42 mouse cellular contexts compared by ENCODE assay signal in genomic region chr2:153848389-153848788, GRCm38 (mm10). TPM values are rescaled to one million over a fixed set of nuclear protein-coding genes. Genes with fewer than 3 reads are reported as not detected.
"Had no signal": no experiment of that assay in that cellular context is flagged by ENCODE, and none has a peak within 500 bp of the region (broad histone marks: within the 10 kb centered on the region; RNA-seq: fewer than 3 reads in every experiment).

No protein-coding gene starts in this region.

- H3K36me3 ChIP-seq: heart, embryonic 13.5 days; heart, embryonic 15.5 days; hindbrain, embryonic 13.5 days; hindbrain, embryonic 15.5 days; kidney, embryonic 15.5 days; limb, embryonic 10.5 days; limb, embryonic 12.5 days; liver, embryonic 13.5 days; liver, embryonic 15.5 days had no signal

- ATAC-seq: hindbrain, postnatal 0 days; intestine, embryonic 16.5 days had no signal

- DNase-seq: gastrocnemius, postnatal 14 days; gastrocnemius, postnatal 36 days; heart, adult 18-20 months; heart, postnatal 14 days; heart, postnatal 36 days; kidney, adult 11 months; kidney, adult 2 months; kidney, adult 9 months; kidney, postnatal 14 days; kidney, postnatal 36 days; layer of hippocampus, adult 9-11 months; layer of hippocampus, postnatal 36 days; liver; liver, embryonic 13.5 days had no signal

- H3K27ac ChIP-seq: heart, embryonic 13.5 days; heart, embryonic 15.5 days; hindbrain, embryonic 13.5 days; hindbrain, embryonic 15.5 days; hindbrain, postnatal 0 days; kidney, embryonic 15.5 days; kidney, postnatal 0 days; limb, embryonic 10.5 days; limb, embryonic 12.5 days; liver, embryonic 13.5 days; liver, embryonic 15.5 days had no signal

- H3K4me1 ChIP-seq: heart, embryonic 13.5 days; heart, embryonic 15.5 days; hindbrain, embryonic 13.5 days; hindbrain, embryonic 15.5 days; kidney, embryonic 15.5 days; limb, embryonic 12.5 days; liver, embryonic 13.5 days; liver, embryonic 15.5 days had no signal

- H3K9me3 ChIP-seq: heart, embryonic 13.5 days; heart, embryonic 15.5 days; hindbrain, embryonic 13.5 days; hindbrain, embryonic 15.5 days; kidney, embryonic 15.5 days; limb, embryonic 10.5 days; limb, embryonic 12.5 days; liver, embryonic 13.5 days; liver, embryonic 15.5 days had no signal

- H3K27me3 ChIP-seq: heart, embryonic 13.5 days; heart, embryonic 15.5 days; hindbrain, embryonic 13.5 days; hindbrain, embryonic 15.5 days; kidney, embryonic 15.5 days; limb, embryonic 12.5 days; liver, embryonic 13.5 days; liver, embryonic 15.5 days had no signal

- H3K4me2 ChIP-seq: heart, embryonic 11.5 days; heart, embryonic 13.5 days; heart, embryonic 15.5 days; hindbrain, embryonic 13.5 days; hindbrain, embryonic 15.5 days; kidney, embryonic 15.5 days; limb, embryonic 12.5 days; liver, embryonic 11.5 days; liver, embryonic 13.5 days; liver, embryonic 15.5 days had no signal

- H3K9ac ChIP-seq: heart, embryonic 13.5 days; heart, embryonic 15.5 days; hindbrain, embryonic 13.5 days; hindbrain, embryonic 15.5 days; kidney, embryonic 15.5 days; limb, embryonic 12.5 days; liver, embryonic 13.5 days; liver, embryonic 15.5 days had no signal

- H3K4me3 ChIP-seq: heart, embryonic 13.5 days; heart, embryonic 15.5 days; hindbrain, embryonic 13.5 days; hindbrain, embryonic 15.5 days; kidney, embryonic 15.5 days; limb, embryonic 10.5 days; limb, embryonic 12.5 days; liver, embryonic 13.5 days; liver, embryonic 15.5 days had no signal

RNA-seq across cellular contexts. Expression of gene Sun5, which starts 22.5 kb away (rescaled TPM):
- total RNA-seq: gastrocnemius, adult 18-20 months; gastrocnemius, adult 8-10 months; gastrocnemius, postnatal 14 days; gastrocnemius, postnatal 36 days; heart, adult 18-20 months; heart, postnatal 14 days; heart, postnatal 36 days; hematopoietic stem cell, adult 5-6 weeks; hindbrain, postnatal 0 days; layer of hippocampus, adult 18-20 months; layer of hippocampus, adult 8-10 months; layer of hippocampus, postnatal 14 days; layer of hippocampus, postnatal 36 days; left cerebral cortex, adult 18-20 months; left cerebral cortex, adult 8-10 months; left cerebral cortex, postnatal 14 days; left cerebral cortex, postnatal 36 days had no signal
- polyA plus RNA-seq: heart, embryonic 11.5 days; heart, embryonic 13.5 days; heart, embryonic 15.5 days; heart, postnatal 0 days; hindbrain, embryonic 11.5 days; hindbrain, embryonic 13.5 days; hindbrain, embryonic 15.5 days; hindbrain, postnatal 0 days; intestine, embryonic 14.5 days; intestine, embryonic 16.5 days; kidney, adult 2 months; kidney, embryonic 15.5 days; kidney, postnatal 0 days; large intestine, adult 2 months; limb, embryonic 10.5 days; limb, embryonic 12.5 days; limb, embryonic 14.5 days; liver, embryonic 11.5 days; liver, embryonic 13.5 days; liver, embryonic 15.5 days had no signal

RNA-seq across cellular contexts. Expression of gene Bpifb2, which starts 26.5 kb away (rescaled TPM):
- total RNA-seq: gastrocnemius, adult 18-20 months; gastrocnemius, adult 8-10 months; gastrocnemius, postnatal 14 days; gastrocnemius, postnatal 36 days; heart, adult 18-20 months; heart, postnatal 14 days; heart, postnatal 36 days; hematopoietic stem cell, adult 5-6 weeks; layer of hippocampus, adult 18-20 months; layer of hippocampus, adult 8-10 months; layer of hippocampus, postnatal 14 days; layer of hippocampus, postnatal 36 days; left cerebral cortex, adult 18-20 months; left cerebral cortex, adult 8-10 months; left cerebral cortex, postnatal 14 days; left cerebral cortex, postnatal 36 days had no signal
- polyA plus RNA-seq: heart, embryonic 11.5 days; heart, embryonic 15.5 days; heart, postnatal 0 days; hindbrain, embryonic 11.5 days; hindbrain, embryonic 13.5 days; intestine, embryonic 14.5 days; intestine, embryonic 16.5 days; kidney, adult 2 months; kidney, embryonic 15.5 days; kidney, postnatal 0 days; large intestine, adult 2 months; limb, embryonic 10.5 days; limb, embryonic 12.5 days; liver, embryonic 11.5 days; liver, embryonic 13.5 days; liver, embryonic 15.5 days had no signal

RNA-seq across cellular contexts. Expression of gene Bpifb6, which starts 51.8 kb away (rescaled TPM):
- total RNA-seq: gastrocnemius, adult 18-20 months; gastrocnemius, adult 8-10 months; gastrocnemius, postnatal 14 days; gastrocnemius, postnatal 36 days; heart, adult 18-20 months; heart, postnatal 14 days; heart, postnatal 36 days; hematopoietic stem cell, adult 5-6 weeks; hindbrain, postnatal 0 days; layer of hippocampus, adult 18-20 months; layer of hippocampus, adult 8-10 months; layer of hippocampus, postnatal 14 days; layer of hippocampus, postnatal 36 days; left cerebral cortex, adult 18-20 months; left cerebral cortex, adult 8-10 months; left cerebral cortex, postnatal 14 days; left cerebral cortex, postnatal 36 days had no signal
- polyA plus RNA-seq: heart, embryonic 11.5 days; heart, embryonic 13.5 days; heart, embryonic 15.5 days; heart, postnatal 0 days; hindbrain, embryonic 11.5 days; hindbrain, embryonic 13.5 days; intestine, embryonic 14.5 days; intestine, embryonic 16.5 days; kidney, embryonic 15.5 days; kidney, postnatal 0 days; large intestine, adult 2 months; limb, embryonic 10.5 days; limb, embryonic 12.5 days; limb, embryonic 14.5 days; liver, embryonic 11.5 days; liver, embryonic 13.5 days; liver, embryonic 15.5 days had no signal
